10 mouse cellular contexts compared by ENCODE assay signal in genomic region chr3:127893902-127894301, GRCm38 (mm10). TPM values are rescaled to one million over a fixed set of nuclear protein-coding genes. Genes with fewer than 3 reads are reported as not detected.
DNase-seq lines count a peak whose midpoint lies in the region.
"Had no signal": no experiment of that assay in that cellular context is flagged by ENCODE, and none has a peak within 500 bp of the region (broad histone marks: within the 10 kb centered on the region; RNA-seq: fewer than 3 reads in every experiment).

No protein-coding gene starts in this region.

- H3K36me3 ChIP-seq in macrophage (ENCODE audit: inconsistent target), result peaks cover 14% of the 10 kb centered on the region; the same call in 1 of the 2 replicates
- H3K36me3 ChIP-seq: limb, embryonic 15.5 days had no signal

- H3K4me3 ChIP-seq in macrophage (ENCODE audit: inconsistent target), result peak overlapping the region; percentile 48; the same call in 1 of the 2 replicates
- H3K4me3 ChIP-seq: limb, embryonic 15.5 days had no signal

- intact Hi-C loops in heart, postnatal 10 days (cut with DNase I), result no loop called here

- WGBS in macrophage (ENCODE audit: missing documents), result 19% methylated on average over 7 of the region's 7 CpGs

- peak overlapping the region; percentile 27 for H3K27ac ChIP-seq in macrophage
- H3K27ac ChIP-seq: limb, embryonic 15.5 days had no signal

- H3K79me2 ChIP-seq in macrophage (ENCODE audit: inconsistent target), result peaks cover 67% of the 10 kb centered on the region

- peak; percentile 88 for DNase-seq in heart, adult 11 months
- DNase-seq in heart, postnatal 10 days, result no peak
- DNase-seq in urinary bladder, postnatal 36 days (ENCODE audit: low spot score in 2 of 2), result peak; percentile 31 to 51
- no peak for DNase-seq in urinary bladder, postnatal 10 days (ENCODE audit: low spot score)
- DNase-seq in right cerebral cortex, postnatal 25 days, result no peak
- no peak for DNase-seq in left cerebral cortex, adult 11 months (ENCODE audit: low spot score)
- no peak for DNase-seq in cerebellum, adult 11 months
- DNase-seq: kidney, adult 11 months had no signal

RNA-seq across cellular contexts. Expression of gene Fam241a, which starts 2.2 kb away (rescaled TPM):
- total RNA-seq in heart, postnatal 10 days (2021), result 1 to 10 TPM; 7.8 to 8.3 TPM
- total RNA-seq in macrophage (2018; cell fraction: chromatin; rRNA removed), result 100 to 1,000 TPM in 1 of 26 experiments, 10 to 100 TPM in 17, 1 to 10 TPM in 8; 3.0 to 116 (median 22.4) TPM
- total RNA-seq in macrophage (2018; cell fraction: cytosol; rRNA removed), result 10 to 100 TPM; 15.9 to 61.5 (median 29.4) TPM
- total RNA-seq in macrophage (2018; cell fraction: nucleus; rRNA removed), result 100 to 1,000 TPM in 5 of 26 experiments, 10 to 100 TPM in 21; 10.3 to 162 (median 49.9) TPM
- polyA plus RNA-seq in macrophage (2018), result 15.0 to 30.5 TPM (median 21.3 TPM) in 3 replicates

RNA-seq across cellular contexts. Expression of gene Ap1ar, which starts 56.6 kb away (rescaled TPM):
- total RNA-seq in heart, postnatal 10 days (2021), result 10 to 100 TPM; 18.1 to 18.9 TPM
- total RNA-seq in macrophage (2018; cell fraction: chromatin; rRNA removed), result 10 to 100 TPM; 16.8 to 93.6 (median 62.1) TPM
- 10 to 100 TPM; 11.8 to 25.0 (median 18.4) TPM for total RNA-seq in macrophage (2018; cell fraction: cytosol; rRNA removed)
- 10 to 100 TPM; 12.7 to 80.8 (median 36.4) TPM for total RNA-seq in macrophage (2018; cell fraction: nucleus; rRNA removed)
- polyA plus RNA-seq in macrophage (2018), result 19.1 to 28.7 TPM (median 24.0 TPM) in 3 replicates

Comparison
In these comparisons a context has a peak if more than half of its experiments do, and no peak if none do; other contexts are left out.
1. DNase-seq: peak in heart, adult 11 months (single experiment) and urinary bladder, postnatal 36 days (2 of 2); none in heart, postnatal 10 days (0 of 2), urinary bladder, postnatal 10 days (single experiment), right cerebral cortex, postnatal 25 days (single experiment), left cerebral cortex, adult 11 months (single experiment) and cerebellum, adult 11 months (single experiment).